Mouse (Mus musculus) C2C12 (cell line): Measurements from ENCODE around the gene Slc25a33.

Experiments
- CTCF ChIP-seq: IDR thresholded peaks from one replicate; pipeline ENCODE4 v1.5.1; 2011; ENCODE audit not compliant: control insufficient read depth, insufficient read depth, insufficient read length
- USF1 ChIP-seq: IDR thresholded peaks from one replicate; pipeline ENCODE4 v1.6.1; 2011; ENCODE audit warnings: low read depth, mild to moderate bottlenecking, control low read depth, moderate library complexity

DNA sequence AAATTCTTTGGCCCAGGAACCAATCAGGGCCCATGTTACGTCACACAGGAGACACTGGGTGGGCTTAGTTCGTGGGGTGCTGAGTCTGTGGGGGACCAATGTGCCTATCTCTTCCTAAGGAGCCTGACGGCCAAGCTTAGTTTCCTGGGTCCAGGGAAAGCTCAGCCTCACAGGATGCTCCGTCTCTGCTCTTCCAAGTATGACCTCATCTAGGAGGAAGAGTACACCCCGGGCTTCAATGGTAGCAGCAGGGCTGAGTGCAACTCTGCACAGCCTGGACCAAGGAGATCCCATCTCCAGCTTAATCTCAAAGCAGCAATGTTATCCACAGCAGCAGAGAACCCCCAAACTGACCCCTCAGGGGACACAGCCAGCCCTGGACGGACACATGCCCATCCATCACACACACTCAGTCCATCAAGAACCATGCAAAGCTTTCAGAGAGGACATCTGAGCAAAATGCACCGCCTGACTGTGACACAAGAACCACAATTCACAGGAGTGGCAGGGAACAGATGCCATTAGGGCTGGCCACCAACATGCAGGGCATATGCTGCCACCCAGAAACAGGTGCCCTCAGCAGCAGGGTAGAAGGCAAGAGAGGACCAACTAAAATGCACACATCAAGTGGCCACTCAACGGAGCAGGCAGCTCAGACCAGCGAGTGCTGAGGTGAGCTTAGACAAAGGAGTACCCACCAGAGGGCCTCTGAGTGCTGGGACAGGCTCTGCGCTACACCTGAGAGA, 39.2 kb downstream of the Slc25a33 start:
- TF ChIP-seq USF1, result no peak
- no peak for TF ChIP-seq CTCF
